Mouse (Mus musculus) cerebellum, postnatal 14 days (tissue): ENCODE results near the gene Ear14.

Source experiments
- DNase-seq, 2 experiments: peaks; one replicate each; pipeline ENCODE4 v3.0.0; 2021; ENCODE audit warnings: mixed read lengths in 2 of 2

The Ear14 gene

DNA sequence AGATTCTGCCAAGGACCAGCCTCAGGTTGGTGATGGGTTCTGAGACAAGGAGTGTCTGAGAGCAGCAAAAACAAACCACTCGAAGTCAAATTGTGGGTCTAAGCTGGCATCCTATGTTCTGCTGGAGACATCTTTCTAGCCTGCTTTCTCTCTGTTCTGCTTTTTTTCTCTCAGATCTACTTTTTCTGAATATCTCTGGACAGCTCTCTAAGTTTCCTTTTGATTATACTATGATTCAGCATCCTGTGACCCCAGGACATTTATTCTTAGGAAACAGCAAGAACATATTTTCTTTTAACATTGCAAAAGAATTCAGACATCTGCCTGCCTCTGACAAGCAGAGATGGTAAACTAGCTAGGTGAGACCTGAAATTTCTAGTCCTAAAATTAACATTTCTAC is 50.4 kb downstream of the Ear14 start:
- no peak for DNase-seq
